Mouse (Mus musculus): ENCODE measurements around the gene Eya2. TPM values are rescaled to one million over a fixed set of nuclear protein-coding genes. Genes with fewer than 3 reads are reported as not detected.
"Not testable (repeated sequence)": the region's sequence is repeated elsewhere in the genome, so short reads cannot be mapped to it uniquely, and the experiment has no call there.

Gene Eya2
- polyA plus RNA-seq, 1 experiment: 12.4 TPM

GRCm38 (mm10) chr2:165778927-165779326, 184.1 kb downstream of the Eya2 start:
- no peak for DNase-seq (ENCODE audit: low spot score)

GRCm38 (mm10) chr2:165782324-165782723, 187.5 kb downstream of the Eya2 start:
- DNase-seq (ENCODE audit: low spot score): peak; percentile 54

GRCm38 (mm10) chr2:165785312-165786036, 190.6 kb downstream of the Eya2 start:
- no peak for DNase-seq (ENCODE audit: low spot score)

GRCm38 (mm10) chr2:165786467-165786866, 191.6 kb downstream of the Eya2 start:
- DNase-seq (ENCODE audit: low spot score): no peak

GRCm38 (mm10) chr2:165788005-165788404, 193.2 kb downstream of the Eya2 start:
- no peak for DNase-seq (ENCODE audit: low spot score)

- no peak for DNase-seq (ENCODE audit: low spot score)
These were observed 194.0 kb downstream of the Eya2 start for GRCm38 (mm10) chr2:165788796-165789195.

- no peak for DNase-seq (ENCODE audit: low spot score)
These were observed 194.8 kb downstream of the Eya2 start for GRCm38 (mm10) chr2:165789667-165790066.

GRCm38 (mm10) chr2:165791026-165791425, 196.2 kb downstream of the Eya2 start:
- DNase-seq (ENCODE audit: low spot score): no peak

- no peak for DNase-seq (ENCODE audit: low spot score)
These were observed 196.8 kb downstream of the Eya2 start for GRCm38 (mm10) chr2:165791657-165792056.

- no peak for DNase-seq (ENCODE audit: low spot score)
These were observed 197.8 kb downstream of the Eya2 start for GRCm38 (mm10) chr2:165792431-165793282.

GRCm38 (mm10) chr2:165793283-165793638, 198.4 kb downstream of the Eya2 start:
- no peak for DNase-seq (ENCODE audit: low spot score)

- no peak for DNase-seq (ENCODE audit: low spot score)
These were observed 203.0 kb downstream of the Eya2 start for GRCm38 (mm10) chr2:165797876-165798275.

GRCm38 (mm10) chr2:165800174-165800573, 205.3 kb downstream of the Eya2 start:
- DNase-seq (ENCODE audit: low spot score): not testable (repeated sequence)

GRCm38 (mm10) chr2:165808179-165808975, 213.5 kb downstream of the Eya2 start:
- DNase-seq (ENCODE audit: low spot score): no peak

- no peak for DNase-seq (ENCODE audit: low spot score)
These were observed 214.3 kb downstream of the Eya2 start for GRCm38 (mm10) chr2:165809091-165809490.

GRCm38 (mm10) chr2:165809901-165810477, 215.2 kb downstream of the Eya2 start:
- DNase-seq (ENCODE audit: low spot score): no peak

- no peak for DNase-seq (ENCODE audit: low spot score)
These were observed 216.7 kb downstream of the Eya2 start for GRCm38 (mm10) chr2:165811536-165811935.

GRCm38 (mm10) chr2:165812889-165813288, 218.1 kb downstream of the Eya2 start:
- no peak for DNase-seq (ENCODE audit: low spot score)

- no peak for DNase-seq (ENCODE audit: low spot score)
These were observed 220.5 kb downstream of the Eya2 start for GRCm38 (mm10) chr2:165815103-165815880.

- DNase-seq (ENCODE audit: low spot score): no peak
These were observed 222.6 kb downstream of the Eya2 start for GRCm38 (mm10) chr2:165817437-165817836.

- no peak for DNase-seq (ENCODE audit: low spot score)
These were observed 223.7 kb downstream of the Eya2 start for GRCm38 (mm10) chr2:165818570-165818969.

Measured in urinary bladder, adult 2 months (tissue).